Mouse (Mus musculus): ENCODE measurements around the gene Bend5.

GRCm38 (mm10) chr4:111410731-111411130 is 4.1 kb upstream of the Bend5 start:
- TF ChIP-seq CTCF (IDR thresholded peaks at IDR 0.05; ENCODE audit: low read depth), result no peak
- no peak for TF ChIP-seq EP300 (IDR thresholded peaks at IDR 0.05; ENCODE audit: low read depth)

Data from heart, postnatal 0 days (tissue).